Mouse (Mus musculus): Measurements from ENCODE around the gene Nts.
"Not testable (repeated sequence)": the region's sequence is repeated elsewhere in the genome, so short reads cannot be mapped to it uniquely, and the experiment has no call there.

The Nts gene

GRCm38 (mm10) chr10:102490386-102490785 is at the start of gene Nts:
TSS of gene Nts (minus strand) at chr10:102490486.
- no peak for DNase-seq (ENCODE audit: low spot score)

DNA sequence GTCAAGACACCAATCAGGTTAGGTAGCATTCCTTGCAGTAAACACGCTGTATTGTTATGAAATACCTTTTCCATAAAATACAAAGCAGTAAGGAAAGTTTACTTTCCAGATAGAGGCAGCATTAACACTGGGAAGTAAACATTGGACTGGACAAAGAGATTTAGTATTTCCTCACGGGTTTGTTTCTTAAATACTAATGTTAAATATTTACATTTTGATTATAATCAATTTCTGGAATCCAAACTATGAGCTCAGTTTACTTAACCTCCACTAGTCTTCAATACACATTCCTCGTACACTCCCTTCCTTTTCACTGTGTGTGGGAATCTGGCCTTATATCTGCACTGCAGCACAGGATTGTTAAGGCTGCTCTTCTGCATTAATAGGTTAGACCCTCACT is 37.6 kb upstream of the Nts start:
- no peak for DNase-seq (ENCODE audit: low spot score)

- no peak for DNase-seq (ENCODE audit: low spot score)
Observed at GRCm38 (mm10) chr10:102514159-102514558, 23.9 kb upstream of the Nts start.

GRCm38 (mm10) chr10:102511807-102512461 is 21.6 kb upstream of the Nts start, which contains the start of gene Rassf9:
TSS of gene Rassf9 (plus strand) at chr10:102512222.
- DNase-seq (ENCODE audit: low spot score), result peak; percentile 38

GRCm38 (mm10) chr10:102511461-102511806 is 21.1 kb upstream of the Nts start:
- DNase-seq (ENCODE audit: low spot score), result no peak

DNA sequence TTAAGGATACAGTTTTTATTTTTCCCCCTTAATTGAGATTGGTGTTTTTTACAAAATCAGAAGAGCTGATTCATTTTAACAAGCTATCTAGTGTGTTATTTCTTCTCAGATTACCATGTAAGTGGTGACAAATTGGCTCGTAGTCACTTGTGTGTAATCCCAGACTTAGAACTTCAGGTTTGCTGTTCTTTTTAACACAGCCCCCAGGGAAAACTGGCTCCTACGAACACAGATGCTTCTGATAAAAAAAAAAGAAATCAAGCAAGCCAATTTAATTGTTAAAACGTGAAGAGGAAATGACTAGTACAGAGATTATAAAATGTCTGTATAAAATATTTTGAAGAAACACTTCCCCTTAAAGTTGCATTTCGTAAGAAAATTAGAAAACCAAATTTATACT is 17.1 kb upstream of the Nts start:
- no peak for DNase-seq (ENCODE audit: low spot score)

DNA sequence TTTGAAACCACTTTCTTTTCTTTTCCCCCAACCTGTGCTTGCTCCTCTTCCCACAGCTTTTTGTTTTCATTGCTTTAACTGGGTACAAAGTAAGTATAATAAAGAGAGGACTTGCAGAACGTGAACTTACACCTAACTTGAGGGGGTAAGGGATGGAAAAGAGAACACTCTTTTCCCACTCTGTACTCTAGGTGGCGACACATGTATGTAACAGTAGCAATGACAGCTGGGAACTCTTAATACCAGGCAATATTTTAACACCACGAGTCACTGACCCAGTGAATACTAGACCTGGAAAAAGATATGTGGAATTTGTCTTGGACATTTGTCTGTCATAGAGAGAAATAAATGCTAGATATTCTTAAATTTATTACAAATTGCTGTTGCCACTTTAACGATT is 8.5 kb upstream of the Nts start:
- peak; percentile 40 for DNase-seq (ENCODE audit: low spot score)

- DNase-seq (ENCODE audit: low spot score), result peak; percentile 68
Observed at GRCm38 (mm10) chr10:102491792-102492191, 1.5 kb upstream of the Nts start.

- DNase-seq (ENCODE audit: low spot score), result no peak
Observed at GRCm38 (mm10) chr10:102469412-102469811, 20.9 kb downstream of the Nts start.

DNA sequence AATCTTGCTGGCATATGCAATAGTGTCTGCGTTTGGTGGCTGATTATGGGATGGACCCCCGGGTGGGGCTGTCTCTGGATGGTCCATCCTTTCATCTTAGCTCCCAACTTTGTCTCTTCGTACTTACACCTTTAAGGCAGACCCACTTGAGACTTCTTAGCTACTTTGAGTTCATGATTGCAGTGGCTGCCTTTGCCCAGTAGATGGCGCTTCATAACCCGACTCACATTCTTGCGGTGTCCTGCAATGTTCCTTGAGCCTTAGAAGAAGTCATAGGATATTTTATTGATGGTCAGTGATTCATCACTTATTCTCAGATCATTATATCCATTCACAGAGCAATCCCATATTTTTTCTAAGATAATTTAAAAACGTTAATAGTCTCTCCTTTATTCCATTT is 38.5 kb downstream of the Nts start:
- DNase-seq (ENCODE audit: low spot score), result peak; percentile 43

GRCm38 (mm10) chr10:102449449-102449848 is 40.8 kb downstream of the Nts start:
- DNase-seq (ENCODE audit: low spot score), result peak; percentile 60

DNA sequence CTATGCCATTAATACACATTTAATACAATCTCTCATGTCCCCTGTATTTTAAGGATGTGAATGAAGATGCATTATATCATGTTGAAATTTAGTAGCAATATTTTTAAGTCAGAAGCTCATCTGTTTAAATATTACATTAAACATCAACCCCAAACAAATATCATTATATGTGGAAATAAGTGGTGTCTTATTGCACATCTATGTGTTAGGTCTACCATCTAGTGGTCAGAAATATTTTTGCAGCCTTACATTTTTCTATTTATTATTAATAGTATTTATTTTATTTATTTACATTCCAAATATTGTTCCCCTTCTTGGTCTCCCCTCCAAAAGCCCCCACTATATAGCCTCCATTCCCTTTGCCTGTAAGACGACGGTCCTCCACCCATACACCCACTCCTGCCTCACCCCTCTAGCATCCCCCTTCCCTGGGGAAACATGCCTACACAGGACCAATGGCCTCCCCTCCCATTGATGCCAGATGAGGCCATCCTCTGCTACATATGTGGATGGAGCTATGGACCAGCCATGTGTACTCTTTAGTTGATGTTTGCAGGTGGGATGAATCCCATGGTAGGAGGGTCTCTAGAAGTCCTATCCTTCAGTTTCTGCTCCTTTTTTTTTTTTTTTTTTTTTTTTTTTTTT is 45.3 kb downstream of the Nts start:
- DNase-seq (ENCODE audit: low spot score), result no peak

GRCm38 (mm10) chr10:102435467-102435866 is 54.8 kb downstream of the Nts start:
- not testable (repeated sequence) for DNase-seq (ENCODE audit: low spot score)

GRCm38 (mm10) chr10:102435048-102435447 is 55.2 kb downstream of the Nts start:
- peak; percentile 58 for DNase-seq (ENCODE audit: low spot score)
